Mouse (Mus musculus) megakaryocyte-erythroid progenitor cell, adult 5 weeks (primary cell): ENCODE results near the gene Msmo1. TPM values are rescaled to one million over a fixed set of nuclear protein-coding genes. Genes with fewer than 3 reads are reported as not detected.

Source experiments
- polyA plus RNA-seq: library from polyadenylated mRNA; stranded (reverse); fragments of >175 nt; gene quantifications from 2 replicates; pipeline ENCODE4 v1.2.3, GENCODE M21; 2012

Msmo1 gene
- polyA plus RNA-seq, result 0.65 and 1.2 TPM in 2 replicates

GRCm38 (mm10) chr8:64733271-64733943, at the start of gene Msmo1:
TSS of gene Msmo1 (minus strand) at chr8:64733792.

GRCm38 (mm10) chr8:64692651-64693201, 40.9 kb downstream of the Msmo1 start, which contains the start of gene Cpe:
TSS of gene Cpe (minus strand) at chr8:64693054.

Other genes starting within 250 kb of the Msmo1 start
- 0.05 and 0.16 TPM in 2 replicates for gene Cpe, start 40.7 kb downstream of the Msmo1 start, polyA plus RNA-seq
- gene Klhl2, start 116.2 kb upstream of the Msmo1 start, polyA plus RNA-seq, result 5.9 and 6.1 TPM in 2 replicates
- 55.1 and 65.0 TPM in 2 replicates for gene Tmem192, start 213.4 kb upstream of the Msmo1 start, polyA plus RNA-seq